Mouse (Mus musculus) MN1 (cell line): ENCODE measurements around the gene Bhlhe23.

Experiments used
- DNase-seq: peaks from one replicate; pipeline ENCODE4 v3.0.0-alpha.2; 2016; ENCODE audit warnings: low spot score

The Bhlhe23 gene

DNA sequence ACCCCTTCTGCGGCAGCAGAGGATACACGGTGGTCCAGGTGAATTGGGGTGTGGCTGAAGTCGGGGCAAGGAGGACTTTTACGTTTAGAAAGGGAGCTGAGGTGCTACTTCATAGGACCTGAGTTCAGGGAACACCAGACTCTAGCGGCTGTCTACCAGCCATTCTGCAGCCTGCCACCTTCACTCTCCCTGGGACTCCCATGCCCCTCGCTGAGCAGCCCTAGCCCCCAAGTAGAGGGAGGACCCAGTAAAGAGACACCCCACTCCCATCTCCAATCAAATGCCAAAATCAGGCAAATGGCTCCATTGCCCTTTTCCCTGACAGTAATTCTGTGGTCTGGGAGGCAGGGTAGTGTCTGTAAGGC is 51.3 kb downstream of the Bhlhe23 start:
- no peak for DNase-seq

DNA sequence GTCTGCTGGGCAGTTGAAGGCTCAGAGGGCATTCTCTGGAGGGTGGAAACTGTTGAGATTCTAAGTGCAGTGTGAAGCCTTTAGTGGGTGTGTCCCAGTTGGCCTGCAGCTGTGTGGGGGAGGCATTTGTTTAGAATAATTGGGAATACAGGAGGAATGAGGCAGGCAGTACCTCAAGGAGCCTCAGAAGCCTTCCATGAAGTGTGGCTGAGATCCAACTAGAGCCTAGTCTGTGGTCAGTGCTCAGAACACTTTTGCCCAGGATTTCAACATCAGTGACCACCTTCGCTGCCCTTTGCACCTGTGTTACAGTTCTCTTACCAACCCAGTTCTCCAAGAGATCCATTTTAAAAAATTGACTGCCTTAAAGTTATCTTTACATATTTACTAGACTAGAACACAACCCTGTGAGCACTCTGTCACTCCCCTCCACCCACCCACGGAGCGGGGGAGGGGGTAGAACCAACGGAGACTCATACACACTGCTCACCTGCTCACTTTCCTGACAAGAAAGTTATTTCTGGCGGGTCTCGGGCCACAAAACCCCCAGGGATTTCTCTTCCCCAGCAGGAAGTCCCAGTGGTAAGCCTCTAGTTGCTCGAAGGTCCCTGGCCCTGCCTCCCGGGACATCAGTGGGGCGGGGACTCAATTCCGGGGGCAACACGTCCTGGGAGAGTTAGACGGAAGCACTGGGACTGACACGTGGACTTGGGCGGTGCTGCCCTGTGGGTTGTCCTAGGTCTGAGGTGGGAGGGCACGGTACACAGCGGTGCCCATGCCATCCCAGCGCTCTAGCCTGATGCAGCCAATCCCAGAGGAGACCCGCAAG is 51.9 kb downstream of the Bhlhe23 start, which contains the start of gene Slc17a9:
TSS of gene Slc17a9 (plus strand) at position 679 of the 829 bp plus-strand sequence.
- no peak for DNase-seq
